Mouse (Mus musculus): ENCODE data around the gene Atrx. TPM values are rescaled to one million over a fixed set of nuclear protein-coding genes. Genes with fewer than 3 reads are reported as not detected.
"Not testable (repeated sequence)": the region's sequence is repeated elsewhere in the genome, so short reads cannot be mapped to it uniquely, and the experiment has no call there.

The Atrx gene
- polyA plus RNA-seq, 1 experiment from 2014 or later: 224 TPM

DNA sequence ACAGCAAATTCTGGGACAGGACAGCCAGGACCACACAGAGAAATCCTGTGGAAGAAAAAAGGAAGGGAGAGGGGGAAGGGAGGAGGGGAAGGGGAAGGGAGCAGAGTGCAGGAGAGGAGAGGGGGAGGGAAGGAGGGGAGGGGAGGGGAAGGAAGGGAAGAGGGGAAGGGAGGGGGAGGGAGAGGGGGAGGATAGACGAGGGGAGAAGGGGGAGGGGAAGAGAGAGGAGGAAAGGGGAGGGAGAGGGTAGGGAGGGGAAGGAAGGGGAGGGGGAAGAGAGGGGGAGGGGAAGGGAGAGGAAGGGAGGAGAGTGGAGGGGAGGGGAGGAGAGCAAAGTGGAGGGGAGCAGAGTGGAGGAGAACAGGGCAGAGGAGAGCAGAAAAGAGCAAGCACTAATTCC, 5.3 kb downstream of the Atrx start:
- H3K4me3 ChIP-seq (replicated peaks): no peak overlapping the region
- no CpG with 5 or more reads among the region's 1 CpGs for WGBS
- no peaks in the 10 kb centered on the region for H3K36me3 ChIP-seq
- no peaks in the 10 kb centered on the region for H3K27me3 ChIP-seq (replicated peaks)
- no peak for ATAC-seq (ENCODE audit: low FRiP score)
- H3K4me2 ChIP-seq: no peak overlapping the region
- H3K4me1 ChIP-seq: peaks cover 14% of the 10 kb centered on the region
- no peaks in the 10 kb centered on the region for H3K9me3 ChIP-seq (replicated peaks)
- H3K9ac ChIP-seq (replicated peaks): no peak overlapping the region
- H3K27ac ChIP-seq (replicated peaks): no peak overlapping the region

DNA sequence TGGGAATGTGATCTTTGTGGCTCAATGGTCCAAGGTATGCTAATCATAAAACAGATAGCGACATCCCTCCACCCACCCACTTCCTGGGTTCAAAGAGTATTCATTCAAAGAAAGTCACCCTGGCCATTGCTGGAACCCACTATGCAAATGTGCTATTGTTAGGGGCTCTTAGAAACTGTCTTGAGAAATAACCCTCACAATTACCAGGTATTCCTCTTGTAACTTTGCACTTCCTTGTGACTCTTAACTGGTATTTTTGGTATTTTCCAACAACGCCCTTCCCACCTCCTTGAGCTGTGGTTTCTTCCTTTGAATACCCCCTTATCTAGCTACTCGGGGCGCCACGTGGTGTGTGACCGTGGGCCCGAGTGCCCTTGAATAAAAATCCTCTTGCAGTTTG, 6.2 kb downstream of the Atrx start:
- not testable (repeated sequence) for H3K4me3 ChIP-seq (replicated peaks); H3K27ac ChIP-seq (replicated peaks); H3K9me3 ChIP-seq (replicated peaks); H3K36me3 ChIP-seq; ATAC-seq (ENCODE audit: low FRiP score); H3K9ac ChIP-seq (replicated peaks); H3K4me2 ChIP-seq; H3K27me3 ChIP-seq (replicated peaks)
- H3K4me1 ChIP-seq: peaks cover 14% of the 10 kb centered on the region
- WGBS: 91% methylated on average over 7 of the region's 7 CpGs

DNA sequence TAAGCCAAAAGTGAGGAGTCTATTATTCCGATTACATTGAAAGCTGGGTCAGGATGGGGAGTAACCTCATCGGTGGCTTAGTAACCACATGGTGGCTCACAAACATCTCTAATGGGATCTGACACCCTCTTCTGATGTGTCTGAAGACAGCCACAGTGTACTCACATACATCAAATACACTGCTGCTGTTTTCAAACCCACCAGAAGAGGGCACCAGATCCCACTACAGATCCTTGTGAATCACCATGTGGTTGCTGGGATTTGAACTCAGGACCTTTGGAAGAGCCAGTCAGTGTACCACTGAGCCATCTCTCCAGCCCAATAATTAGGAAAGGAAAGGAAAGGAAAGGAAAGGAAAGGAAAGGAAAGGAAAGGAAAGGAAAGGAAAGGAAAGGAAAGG, 7.8 kb downstream of the Atrx start:
- no peaks in the 10 kb centered on the region for H3K36me3 ChIP-seq
- ATAC-seq (ENCODE audit: low FRiP score): no peak
- H3K4me2 ChIP-seq: no peak overlapping the region
- H3K27ac ChIP-seq (replicated peaks): no peak overlapping the region
- H3K4me3 ChIP-seq (replicated peaks): no peak overlapping the region
- H3K9me3 ChIP-seq (replicated peaks): no peaks in the 10 kb centered on the region
- no peak overlapping the region for H3K9ac ChIP-seq (replicated peaks)
- 87% methylated on average over 2 of the region's 2 CpGs for WGBS
- H3K4me1 ChIP-seq: peaks cover 6% of the 10 kb centered on the region
- no peaks in the 10 kb centered on the region for H3K27me3 ChIP-seq (replicated peaks)

DNA sequence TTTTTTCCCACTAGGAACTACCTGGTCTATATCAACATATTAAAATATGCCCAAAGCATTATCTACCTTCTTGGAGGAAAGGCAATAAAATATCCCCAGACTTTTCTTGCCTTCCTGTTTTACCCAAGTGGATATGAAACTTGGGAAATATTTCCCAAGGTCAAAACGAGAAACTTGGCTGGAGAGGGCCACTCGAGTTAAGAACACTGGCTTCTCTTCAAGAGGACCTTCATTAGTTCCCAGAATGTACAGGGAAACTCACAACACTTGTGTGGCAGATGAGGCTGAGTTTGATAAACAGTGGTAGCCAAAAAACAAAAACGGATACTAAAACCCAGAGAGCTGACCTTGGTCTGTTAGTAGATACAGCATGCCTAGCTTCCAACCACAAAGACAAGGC, 17.5 kb downstream of the Atrx start:
- no peaks in the 10 kb centered on the region for H3K36me3 ChIP-seq
- no peaks in the 10 kb centered on the region for H3K9me3 ChIP-seq (replicated peaks)
- no peak for ATAC-seq (ENCODE audit: low FRiP score)
- WGBS: 78% methylated on average over 3 of the region's 3 CpGs
- no peaks in the 10 kb centered on the region for H3K4me1 ChIP-seq
- H3K27ac ChIP-seq (replicated peaks): no peak overlapping the region
- H3K4me3 ChIP-seq (replicated peaks): no peak overlapping the region
- H3K9ac ChIP-seq (replicated peaks): no peak overlapping the region
- H3K27me3 ChIP-seq (replicated peaks): no peaks in the 10 kb centered on the region
- H3K4me2 ChIP-seq: no peak overlapping the region

DNA sequence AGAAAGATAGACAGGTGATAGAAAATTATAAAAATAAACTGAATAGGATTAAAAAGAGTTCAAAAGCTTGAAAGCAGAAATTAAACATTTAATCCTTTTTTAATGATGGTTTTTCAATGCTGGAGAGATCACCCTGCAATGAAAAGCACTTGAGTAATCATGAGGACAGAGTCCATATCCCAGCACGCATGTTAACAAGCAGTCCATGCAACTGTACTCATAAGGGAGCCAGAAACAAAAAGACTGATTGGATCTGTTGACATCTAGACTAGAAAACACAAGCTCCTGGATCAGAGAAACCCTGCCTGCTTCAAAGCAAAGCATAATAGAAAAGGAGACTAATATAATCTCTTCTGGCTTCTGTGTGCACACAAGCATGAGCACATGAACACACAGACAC, 27.6 kb downstream of the Atrx start:
- 74% methylated on average over 1 of the region's 1 CpGs for WGBS
- H3K9me3 ChIP-seq (replicated peaks): no peaks in the 10 kb centered on the region
- H3K4me1 ChIP-seq: no peaks in the 10 kb centered on the region
- ATAC-seq (ENCODE audit: low FRiP score): no peak
- H3K9ac ChIP-seq (replicated peaks): no peak overlapping the region
- H3K36me3 ChIP-seq: no peaks in the 10 kb centered on the region
- no peak overlapping the region for H3K4me2 ChIP-seq
- H3K27me3 ChIP-seq (replicated peaks): no peaks in the 10 kb centered on the region
- no peak overlapping the region for H3K4me3 ChIP-seq (replicated peaks)
- H3K27ac ChIP-seq (replicated peaks): no peak overlapping the region

DNA sequence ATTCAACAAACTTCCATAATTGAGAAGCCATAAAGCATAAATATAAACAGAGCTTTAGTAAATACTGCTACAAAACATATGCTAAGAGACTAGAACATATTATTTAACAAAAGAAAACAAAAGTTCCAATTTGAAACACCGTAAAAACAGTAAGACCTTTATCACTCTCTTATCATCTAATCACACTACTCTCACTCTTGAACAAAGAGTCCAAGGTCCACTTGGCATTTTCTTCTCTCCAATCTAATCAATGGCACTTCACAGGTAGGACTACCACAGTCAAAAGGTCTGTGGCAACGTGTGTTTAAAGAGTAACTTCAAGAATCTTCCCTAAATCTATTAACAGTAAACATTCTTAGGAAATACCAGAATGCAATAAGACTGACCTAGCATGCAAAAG, 42.3 kb downstream of the Atrx start:
- Histone ChIP-seq H3K27me3 (replicated peaks) (no peaks in the 10 kb centered on the region), H3K4me3 (replicated peaks) (no peak overlapping the region), H3K9me3 (replicated peaks) (no peaks in the 10 kb centered on the region), H3K4me2 (no peak overlapping the region), H3K27ac (replicated peaks) (no peak overlapping the region), H3K4me1 (no peaks in the 10 kb centered on the region), H3K9ac (replicated peaks) (no peak overlapping the region), H3K36me3 (no peaks in the 10 kb centered on the region)
- 96% methylated on average over 2 of the region's 2 CpGs for WGBS
- ATAC-seq (ENCODE audit: low FRiP score): no peak

DNA sequence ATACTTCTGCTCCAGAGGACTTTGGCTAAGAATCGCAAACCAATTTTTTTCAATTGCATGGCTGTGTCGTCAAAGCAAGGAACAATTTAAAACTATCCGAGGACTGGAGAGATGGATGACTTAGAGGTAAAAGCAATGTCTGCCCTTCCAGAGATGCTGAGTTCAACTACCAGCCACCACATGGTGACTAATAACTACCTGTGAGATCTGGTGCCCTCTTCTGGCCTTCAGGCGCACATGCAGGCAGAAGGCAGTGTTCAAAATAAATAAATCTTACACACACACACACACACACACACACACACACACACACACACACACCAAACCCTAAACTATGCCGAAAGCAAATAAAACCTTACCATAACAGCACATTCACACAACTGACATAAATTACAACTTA, 64.8 kb downstream of the Atrx start:
- Histone ChIP-seq H3K36me3 (peaks cover 4% of the 10 kb centered on the region; the same call in 1 of the 2 replicates), H3K4me2 (no peak overlapping the region), H3K4me1 (no peaks in the 10 kb centered on the region), H3K4me3 (replicated peaks) (no peak overlapping the region), H3K27me3 (replicated peaks) (no peaks in the 10 kb centered on the region), H3K9me3 (replicated peaks) (no peaks in the 10 kb centered on the region), H3K27ac (replicated peaks) (no peak overlapping the region), H3K9ac (replicated peaks) (no peak overlapping the region)
- no peak for ATAC-seq (ENCODE audit: low FRiP score)
- WGBS: 81% methylated on average over 5 of the region's 5 CpGs

DNA sequence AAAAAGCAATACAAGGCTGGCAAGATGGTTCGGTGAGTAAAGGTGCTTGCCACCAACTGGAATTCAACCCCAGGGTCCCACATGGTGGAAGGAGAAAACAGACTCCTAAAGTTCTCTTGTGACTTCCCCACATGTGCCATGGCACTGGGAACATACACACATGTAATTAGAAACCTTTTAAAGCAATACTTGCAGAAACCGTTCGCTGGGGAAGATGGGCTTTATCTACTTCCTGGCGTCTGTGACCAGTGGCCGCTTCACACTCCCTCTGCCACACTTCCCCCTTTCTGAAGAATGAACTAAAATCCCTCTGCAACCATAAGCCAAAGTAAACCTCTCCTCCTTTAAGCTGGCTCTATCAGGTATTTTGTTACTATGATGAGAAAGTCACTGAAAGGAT, 104.7 kb downstream of the Atrx start:
- no peaks in the 10 kb centered on the region for H3K9me3 ChIP-seq (replicated peaks)
- no peak for ATAC-seq (ENCODE audit: low FRiP score)
- 90% methylated on average over 5 of the region's 5 CpGs for WGBS

DNA sequence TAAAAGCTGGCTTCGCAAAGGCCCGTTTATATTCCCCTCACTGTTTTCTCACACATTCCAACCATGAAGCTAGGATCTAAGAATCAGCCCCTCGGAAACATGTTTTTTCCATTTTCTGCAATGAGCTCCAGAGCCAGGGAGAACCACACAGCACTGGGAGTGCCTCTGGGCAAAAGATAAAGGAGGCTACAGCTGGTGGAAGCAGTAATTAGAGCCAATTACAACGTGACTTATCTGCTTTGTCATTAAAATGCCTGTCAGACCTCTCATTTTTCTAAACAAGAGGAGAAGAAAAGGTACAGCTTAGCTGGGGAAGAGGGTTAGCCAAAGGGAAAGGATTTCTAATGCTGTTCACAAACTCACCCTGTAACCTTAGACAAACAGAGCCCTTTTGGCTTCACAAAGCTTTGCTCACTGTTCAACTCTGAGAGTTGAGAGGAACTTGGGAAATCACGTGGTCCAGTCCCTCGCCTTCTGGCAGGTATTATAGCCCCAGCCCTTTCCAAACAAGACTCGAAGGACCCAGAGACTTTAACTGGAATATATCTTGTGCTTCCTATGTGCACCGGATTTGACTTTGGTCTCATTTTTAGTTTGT, 134.3 kb downstream of the Atrx start:
- Histone ChIP-seq H3K4me1 (no peaks in the 10 kb centered on the region), H3K4me2 (no peak overlapping the region), H3K9me3 (replicated peaks) (no peaks in the 10 kb centered on the region), H3K27me3 (replicated peaks) (0 out of 2 replicates have a peak, but pooled peaks cover 2% of the 10 kb centered on the region), H3K4me3 (replicated peaks) (no peak overlapping the region), H3K27ac (replicated peaks) (no peak overlapping the region), H3K9ac (replicated peaks) (no peak overlapping the region), H3K36me3 (no peaks in the 10 kb centered on the region)
- ATAC-seq (ENCODE audit: low FRiP score): no peak
- WGBS: 57% methylated on average over 8 of the region's 8 CpGs

More for the DNA sequence above, 104.7 kb downstream of the Atrx start:
- H3K4me1 ChIP-seq: no peaks in the 10 kb centered on the region
- no peak overlapping the region for H3K27ac ChIP-seq (replicated peaks)
- no peaks in the 10 kb centered on the region for H3K27me3 ChIP-seq (replicated peaks)
- no peak overlapping the region for H3K9ac ChIP-seq (replicated peaks)
- peaks cover 7% of the 10 kb centered on the region for H3K36me3 ChIP-seq
- H3K4me3 ChIP-seq (replicated peaks): no peak overlapping the region
- no peak overlapping the region for H3K4me2 ChIP-seq

DNA sequence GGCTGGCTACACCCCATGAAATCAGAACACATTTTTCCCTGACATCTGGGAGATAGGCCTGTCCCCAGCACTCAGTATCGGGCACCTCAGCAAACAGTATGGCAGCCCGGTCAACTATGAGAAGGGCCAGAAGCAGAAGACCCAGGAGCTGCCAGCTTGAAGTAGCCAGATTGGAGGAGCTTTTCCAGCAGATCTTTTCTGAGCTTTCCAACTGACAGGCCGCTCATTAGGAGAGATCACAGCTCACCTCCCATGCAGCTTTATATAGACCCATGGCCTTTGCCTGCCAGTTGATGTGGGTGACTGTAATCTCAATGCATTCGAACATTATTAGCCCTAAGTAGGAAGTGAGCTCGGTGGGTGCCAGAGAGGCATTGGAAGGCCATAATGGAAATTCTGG, 155.9 kb downstream of the Atrx start:
- peaks cover 4% of the 10 kb centered on the region for H3K27me3 ChIP-seq (replicated peaks)
- no peaks in the 10 kb centered on the region for H3K4me1 ChIP-seq
- no peak overlapping the region for H3K4me2 ChIP-seq
- H3K36me3 ChIP-seq: no peaks in the 10 kb centered on the region
- WGBS: 95% methylated on average over 5 of the region's 5 CpGs
- H3K27ac ChIP-seq (replicated peaks): no peak overlapping the region
- no peak overlapping the region for H3K9ac ChIP-seq (replicated peaks)
- ATAC-seq (ENCODE audit: low FRiP score): no peak
- H3K9me3 ChIP-seq (replicated peaks): no peaks in the 10 kb centered on the region
- no peak overlapping the region for H3K4me3 ChIP-seq (replicated peaks)

DNA sequence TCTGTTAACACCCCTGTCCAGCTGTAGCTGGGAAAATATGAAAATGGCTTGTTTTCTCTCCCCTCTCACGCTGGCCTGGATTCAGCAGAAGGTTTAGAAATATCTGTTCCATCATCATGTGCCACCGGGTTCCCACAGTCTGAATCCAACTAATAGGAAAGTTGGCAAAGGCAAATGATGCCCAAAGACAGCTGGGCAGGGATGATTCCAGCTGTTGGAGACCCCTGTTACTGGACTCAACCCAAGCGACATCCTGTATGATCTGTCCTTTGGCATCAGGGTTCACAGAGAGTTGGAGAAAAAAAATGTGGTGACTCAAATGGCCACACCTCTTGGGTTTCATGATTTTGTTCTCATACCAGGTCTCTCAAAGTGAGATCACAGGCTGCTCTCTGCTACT, 161.3 kb downstream of the Atrx start:
- H3K27me3 ChIP-seq (replicated peaks): peaks cover 37% of the 10 kb centered on the region
- no peak overlapping the region for H3K9ac ChIP-seq (replicated peaks)
- no peak overlapping the region for H3K4me3 ChIP-seq (replicated peaks)
- H3K27ac ChIP-seq (replicated peaks): no peak overlapping the region
- WGBS: 80% methylated on average over 3 of the region's 3 CpGs
- H3K9me3 ChIP-seq (replicated peaks): no peaks in the 10 kb centered on the region
- peaks cover 10% of the 10 kb centered on the region; the same call in 1 of the 2 replicates for H3K4me1 ChIP-seq
- ATAC-seq (ENCODE audit: low FRiP score): no peak
- H3K4me2 ChIP-seq: no peak overlapping the region
- H3K36me3 ChIP-seq: no peaks in the 10 kb centered on the region

DNA sequence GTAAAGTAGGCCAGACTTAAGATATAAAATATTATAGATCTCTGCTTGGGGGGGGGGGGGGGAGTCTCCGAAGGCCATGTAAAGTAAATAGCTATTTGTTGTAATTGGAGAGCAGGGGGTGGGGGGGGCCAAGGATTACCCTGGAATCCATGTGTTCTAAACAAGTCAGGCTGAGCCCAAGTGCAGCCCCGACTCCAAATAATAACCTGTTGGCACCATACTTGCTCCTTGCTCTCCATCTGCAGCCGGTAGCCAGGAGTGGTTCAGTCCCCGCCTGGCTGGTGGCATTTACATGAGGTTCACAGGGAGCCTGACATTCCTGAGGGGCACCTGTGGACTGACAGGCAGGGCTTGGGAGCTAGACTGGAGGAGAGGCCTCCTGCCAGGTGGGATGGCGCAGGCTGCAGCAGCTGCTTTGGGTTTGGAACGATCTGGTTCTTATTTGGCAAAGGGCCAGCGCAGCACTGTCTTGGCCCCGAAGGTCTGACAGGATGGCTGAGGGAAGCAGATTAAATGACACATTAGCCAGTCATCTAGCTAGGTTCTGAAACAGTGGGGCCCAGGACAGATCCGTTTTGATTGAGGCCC, 161.9 kb downstream of the Atrx start:
- ATAC-seq (ENCODE audit: low FRiP score): no peak
- no peaks in the 10 kb centered on the region for H3K36me3 ChIP-seq
- H3K4me3 ChIP-seq (replicated peaks): no peak overlapping the region
- no peaks in the 10 kb centered on the region for H3K9me3 ChIP-seq (replicated peaks)
- H3K4me2 ChIP-seq: no peak overlapping the region
- H3K27ac ChIP-seq (replicated peaks): no peak overlapping the region
- peaks cover 11% of the 10 kb centered on the region; the same call in 1 of the 2 replicates for H3K4me1 ChIP-seq
- H3K27me3 ChIP-seq (replicated peaks): peaks cover 44% of the 10 kb centered on the region
- WGBS: 48% methylated on average over 9 of the region's 9 CpGs
- no peak overlapping the region for H3K9ac ChIP-seq (replicated peaks)

All from neural tube, embryonic 15.5 days (tissue).